Mouse (Mus musculus) stomach, embryonic 16.5 days (tissue): ENCODE results near the gene C130032M10Rik. TPM values are rescaled to one million over a fixed set of nuclear protein-coding genes. Genes with fewer than 3 reads are reported as not detected.

ENCODE experiments used
- ATAC-seq: fragments of 200-750 bp; cut with Nextera tagmentation; 2 replicates; pipeline ENCODE4 v1.8.0; 2017; ENCODE audit warnings: moderate number of reproducible peaks, moderate TSS enrichment; ENCODE audit not compliant: insufficient read depth, low FRiP score
- H3K27ac ChIP-seq: fragments of 300-500 bp; sonication (generic); 2 replicates; pipeline ENCODE4 v1.5.1; 2014; ENCODE audit warnings: low read length
- H3K27me3 ChIP-seq: fragments of 300-500 bp; sonication (generic); 2 replicates; pipeline ENCODE4 v1.6.1; 2014; ENCODE audit warnings: low read length, control low read depth, mixed read lengths; ENCODE audit not compliant: control insufficient read depth, insufficient read depth
- H3K36me3 ChIP-seq: fragments of 300-500 bp; sonication (generic); 2 replicates; pipeline ENCODE4 v1.6.1; 2014; ENCODE audit warnings: low read length; ENCODE audit not compliant: control insufficient read depth, insufficient read depth
- H3K4me1 ChIP-seq: fragments of 300-500 bp; sonication (generic); 2 replicates; pipeline ENCODE4 v1.6.1; 2014; ENCODE audit warnings: low read length, control low read depth, mixed read lengths; ENCODE audit not compliant: control insufficient read depth, insufficient read depth
- H3K4me2 ChIP-seq: fragments of 300-500 bp; sonication (generic); 2 replicates; pipeline ENCODE4 v1.6.1; 2014; ENCODE audit warnings: low read depth, low read length, mixed read lengths
- H3K4me3 ChIP-seq: fragments of 300-500 bp; sonication (generic); replicated peaks from 2 replicates; pipeline ENCODE4 v1.5.1; 2014; ENCODE audit warnings: mild to moderate bottlenecking, low read length
- H3K9ac ChIP-seq: fragments of 300-500 bp; sonication (generic); 2 replicates; pipeline ENCODE4 v1.6.1; 2014; ENCODE audit warnings: low read length
- H3K9me3 ChIP-seq: fragments of 300-500 bp; sonication (generic); replicated peaks from 2 replicates; pipeline ENCODE4 v1.6.1; 2016; ENCODE audit warnings: low read length, control low read depth; ENCODE audit not compliant: control insufficient read depth
- WGBS: fragments of 180-500 bp; shearing (Covaris S2); extraction: QIAGEN DNeasy Blood & Tissue Kit; methylation state at CpG from one replicate; pipeline ENCODE4 v1.1.7; 2014; 5-methylcytosine and 5-hydroxymethylcytosine counted together
- polyA plus RNA-seq: library from polyadenylated mRNA; unstranded; fragments of >200 nt; fragmentation: Nextera tagmentation; extraction: Ambion mirVana; gene quantifications from 2 replicates; pipeline ENCODE4 v1.2.1, GENCODE M21; 2015

Gene C130032M10Rik
- polyA plus RNA-seq, 1 experiment from 2014 or later, result 0.19 TPM

DNA sequence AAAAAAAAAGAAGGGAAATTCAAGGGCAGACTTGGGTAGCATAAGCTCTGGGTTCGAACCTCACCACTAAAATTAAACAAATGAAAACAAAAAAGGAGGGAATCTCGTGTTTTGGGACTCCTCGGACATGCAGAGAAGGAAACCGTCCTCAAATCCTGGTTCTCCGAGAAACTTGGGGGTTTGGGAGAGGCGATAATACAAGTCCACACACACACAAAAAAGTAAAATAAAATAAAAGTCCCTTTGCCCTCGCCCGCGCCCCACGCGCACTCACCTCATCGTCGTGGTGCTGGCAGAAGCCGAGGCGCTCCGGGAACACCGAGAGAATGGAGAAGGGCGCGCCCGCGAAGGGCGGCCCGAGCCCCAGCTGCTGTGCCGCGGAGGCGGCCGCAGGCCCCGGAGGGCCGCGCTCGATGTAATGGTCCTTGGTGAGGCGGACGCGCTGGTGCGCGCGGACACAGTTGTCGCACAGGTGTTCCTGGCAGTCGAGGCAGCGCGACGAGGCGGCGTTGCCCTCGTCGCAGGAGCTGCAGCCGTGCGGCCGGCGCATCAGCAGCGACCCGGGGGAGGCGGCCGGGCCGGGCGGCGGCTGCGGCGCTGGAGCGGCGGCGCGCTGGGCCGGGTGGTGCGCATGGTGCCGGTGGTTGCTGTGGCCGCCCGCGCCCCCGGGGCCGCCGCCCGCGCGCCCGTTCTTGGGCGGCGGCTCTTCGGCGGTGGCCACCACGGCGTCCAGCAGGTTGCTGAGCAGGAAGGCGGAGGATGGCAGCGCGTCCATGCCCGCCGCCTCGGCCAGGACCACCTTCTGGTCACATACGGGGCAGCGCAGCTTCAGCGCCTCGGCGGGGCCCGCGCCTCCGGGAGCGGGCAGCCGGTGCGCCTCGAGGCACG is 46.8 kb downstream of the C130032M10Rik start:
- Histone ChIP-seq H3K27me3 (peaks cover 42% of the 10 kb centered on the region), H3K4me1 (peaks cover 14% of the 10 kb centered on the region), H3K9ac (peak overlapping the region; percentile 80), H3K9me3 (no peaks in the 10 kb centered on the region), H3K27ac (peak overlapping the region; percentile 73), H3K4me2 (peak overlapping the region; percentile 67), H3K4me3 (peak overlapping the region; percentile 54), H3K36me3 (no peaks in the 10 kb centered on the region)
- ATAC-seq, result no peak
- WGBS, result 1% methylated on average over 94 of the region's 101 CpGs

DNA sequence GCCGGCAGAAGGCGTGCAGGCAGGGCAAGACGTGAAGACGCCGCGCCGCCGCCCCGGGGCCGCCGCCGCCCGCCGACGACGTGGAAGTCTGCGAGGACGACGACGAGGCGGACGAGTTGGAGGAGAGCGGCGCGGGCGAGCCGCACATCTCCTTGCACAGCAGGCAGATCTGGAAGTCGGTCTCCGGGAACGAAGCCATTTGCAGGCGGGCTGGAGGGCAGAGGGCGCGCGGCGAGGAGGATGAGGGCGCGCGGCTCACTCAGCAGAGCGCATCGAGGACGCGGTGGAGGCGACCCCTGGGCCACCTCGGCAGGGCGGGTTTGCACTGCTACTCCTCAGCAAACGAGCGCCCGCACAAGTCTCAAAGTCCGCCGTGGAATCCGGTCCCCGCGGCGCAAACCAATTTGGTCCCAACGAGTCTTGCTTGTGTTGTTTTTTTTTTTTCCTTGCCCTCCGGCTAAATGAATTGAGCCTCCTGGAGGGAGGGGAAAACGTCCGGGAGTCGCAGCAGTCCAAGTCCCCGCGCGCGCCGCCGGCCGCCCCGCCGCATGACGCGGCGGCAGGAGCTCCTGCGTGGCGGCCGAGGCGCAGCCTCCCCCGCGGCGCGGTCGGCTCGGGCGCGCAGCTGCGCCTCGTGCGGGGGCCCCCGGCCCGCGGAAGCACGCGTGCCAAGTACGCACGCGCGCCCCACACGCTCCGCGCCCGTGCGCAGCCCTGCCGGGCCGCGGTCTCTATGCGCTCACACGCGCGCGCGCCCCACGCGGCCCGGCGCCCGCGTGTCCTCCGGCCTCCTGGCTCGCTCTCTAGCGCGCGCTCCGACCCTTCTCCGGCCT is 47.6 kb downstream of the C130032M10Rik start:
- peaks cover 14% of the 10 kb centered on the region for H3K4me1 ChIP-seq
- peak overlapping the region; percentile 80 for H3K9ac ChIP-seq
- H3K4me2 ChIP-seq, result peak overlapping the region; percentile 67
- peaks cover 42% of the 10 kb centered on the region for H3K27me3 ChIP-seq
- no peak; the same call in 1 of the 2 replicates for ATAC-seq
- H3K9me3 ChIP-seq, result no peaks in the 10 kb centered on the region
- WGBS, result under 1% methylated on average over 122 of the region's 122 CpGs
- peak overlapping the region; percentile 54 for H3K4me3 ChIP-seq
- no peaks in the 10 kb centered on the region for H3K36me3 ChIP-seq
- peak overlapping the region; percentile 73 for H3K27ac ChIP-seq

GRCm38 (mm10) chr9:114563761-114564606 is 48.5 kb downstream of the C130032M10Rik start, which contains the start of gene Trim71:
Trim71 (minus strand) TSS chr9:114564369.
- Histone ChIP-seq H3K9me3 (no peaks in the 10 kb centered on the region), H3K27ac (peak within 1 kb of the TSS; percentile 73), H3K4me2 (peak within 1 kb of the TSS; percentile 67), H3K4me1 (peaks cover 14% of the 10 kb centered on the region), H3K9ac (peak within 1 kb of the TSS; percentile 80), H3K36me3 (no peaks in the 10 kb centered on the region), H3K27me3 (peaks cover 42% of the 10 kb centered on the region), H3K4me3 (peak within 1 kb of the TSS; percentile 54)
- peak; percentile 31; the same call in 1 of the 2 replicates for ATAC-seq
- WGBS, result under 1% methylated on average over 91 of the region's 91 CpGs

GRCm38 (mm10) chr9:114564667-114565066 is 49.2 kb downstream of the C130032M10Rik start:
- WGBS, result 4% methylated on average over 10 of the region's 10 CpGs
- Histone ChIP-seq H3K27ac (peak overlapping the region; percentile 73), H3K4me3 (peak overlapping the region; percentile 54), H3K4me2 (peak overlapping the region; percentile 67), H3K36me3 (no peaks in the 10 kb centered on the region), H3K27me3 (peaks cover 42% of the 10 kb centered on the region), H3K9me3 (no peaks in the 10 kb centered on the region), H3K9ac (peak overlapping the region; percentile 80; the same call in 1 of the 2 replicates), H3K4me1 (peaks cover 14% of the 10 kb centered on the region)
- ATAC-seq, result no peak

Other genes starting within 250 kb of the C130032M10Rik start
- not detected in 2 replicates for gene Bcl2a1c, start 185.6 kb upstream of the C130032M10Rik start, polyA plus RNA-seq
- gene Crtap, start 125.0 kb upstream of the C130032M10Rik start, polyA plus RNA-seq, result 107 and 122 TPM in 2 replicates
- gene Glb1, start 114.6 kb upstream of the C130032M10Rik start, polyA plus RNA-seq, result 73.7 and 74.2 TPM in 2 replicates
- 11.3 and 11.5 TPM in 2 replicates for gene Tmppe, start 114.6 kb upstream of the C130032M10Rik start, polyA plus RNA-seq
- 0.04 TPM in 1 of 2 replicates, not detected in the other for gene Ccr4, start 10.8 kb upstream of the C130032M10Rik start, polyA plus RNA-seq
- gene Trim71, start 48.7 kb downstream of the C130032M10Rik start, polyA plus RNA-seq, result 0.96 and 0.98 TPM in 2 replicates
- 54.6 and 57.8 TPM in 2 replicates for gene Cnot10, start 124.5 kb downstream of the C130032M10Rik start, polyA plus RNA-seq
- gene Dync1li1, start 173.1 kb downstream of the C130032M10Rik start, polyA plus RNA-seq, result 45.2 and 53.0 TPM in 2 replicates
- gene Cmtm6, start 215.4 kb downstream of the C130032M10Rik start, polyA plus RNA-seq, result 71.8 and 81.0 TPM in 2 replicates